Mouse (Mus musculus): ENCODE measurements around the gene Efcc1.
A peak's percentile ranks its signal among the peaks of the same experiment; 100 is the strongest.
"Not testable (repeated sequence)": the region's sequence is repeated elsewhere in the genome, so short reads cannot be mapped to it uniquely, and the experiment has no call there.

Efcc1 gene

DNA sequence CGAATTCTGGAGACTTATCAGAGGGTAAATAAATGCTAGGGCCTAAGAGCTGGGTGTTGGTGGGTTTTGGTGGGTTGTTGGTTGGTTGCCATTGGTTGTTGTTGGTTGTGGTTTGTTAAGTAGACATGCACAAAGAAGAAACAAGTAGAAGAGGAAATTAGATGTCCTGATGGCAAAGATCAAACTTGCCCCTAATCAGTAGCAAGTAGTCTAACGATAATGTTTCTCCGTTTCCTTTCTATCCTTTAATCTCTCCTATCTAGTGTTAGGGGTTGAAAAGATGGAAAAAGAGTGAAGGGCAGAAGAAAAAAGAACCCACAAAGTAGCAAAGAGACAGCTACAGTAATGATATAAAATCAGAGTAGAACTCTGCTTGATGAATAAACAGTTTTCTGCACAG lies 14.0 kb downstream of the Efcc1 start:
- no peak for DNase-seq

DNA sequence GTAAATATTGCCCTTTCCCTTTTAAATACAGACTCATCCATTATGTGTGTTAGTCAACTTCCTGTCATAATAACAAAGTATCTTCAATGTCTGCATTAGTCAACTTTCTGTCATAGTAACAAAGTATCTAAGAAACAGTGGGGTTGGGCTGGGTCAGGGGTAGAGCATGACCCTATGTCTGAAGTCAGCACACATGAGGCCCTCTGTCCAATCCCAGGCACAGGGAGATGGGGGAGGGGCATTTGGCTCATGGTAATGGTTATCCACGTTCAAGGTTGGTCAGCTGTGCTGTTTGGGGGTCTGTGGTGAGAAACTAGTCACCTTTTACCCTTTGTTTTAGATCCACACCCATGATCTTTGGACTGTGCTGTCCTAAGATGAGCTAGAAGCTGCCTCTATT lies 14.6 kb downstream of the Efcc1 start:
- no peak for DNase-seq

DNA sequence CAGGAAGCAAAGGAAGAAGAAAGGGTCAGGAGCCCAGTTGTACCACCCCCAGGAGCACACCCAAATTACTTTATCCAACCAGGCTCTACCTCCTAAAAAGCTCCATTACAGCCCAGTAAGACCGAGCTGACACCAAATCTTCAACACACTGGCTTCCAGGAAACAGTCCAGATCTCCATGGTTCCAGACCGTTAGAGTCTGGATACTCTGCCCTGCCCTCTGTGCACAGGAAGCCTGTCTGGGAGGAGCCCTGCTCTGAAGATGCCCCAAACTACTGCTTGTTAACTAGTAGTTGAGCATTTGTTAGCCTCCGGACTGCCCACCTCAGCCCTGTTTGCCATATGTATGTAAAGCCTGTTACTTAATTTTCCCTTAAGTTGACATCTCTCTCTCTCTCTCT lies 15.4 kb downstream of the Efcc1 start:
- no peak for DNase-seq

DNA sequence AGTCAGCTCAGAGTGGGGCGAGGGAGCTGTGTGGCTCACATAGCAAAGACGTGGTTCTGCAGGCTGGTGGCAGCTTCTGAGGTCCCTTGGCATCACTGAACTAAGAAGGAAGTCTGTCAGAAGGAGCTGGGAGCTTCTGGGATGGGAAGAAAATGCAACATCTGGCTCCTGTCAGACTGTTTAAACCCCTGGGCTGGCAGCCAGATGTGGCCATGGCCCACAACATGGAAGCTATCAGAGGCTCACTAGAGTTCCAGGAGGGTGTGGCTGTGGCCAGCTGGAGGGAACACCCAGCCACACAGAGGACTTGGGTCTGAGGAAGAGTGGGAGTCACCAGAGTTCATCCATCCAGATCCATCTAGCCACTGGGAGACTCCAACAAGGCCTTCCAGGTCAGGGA lies 16.2 kb downstream of the Efcc1 start:
- no peak for DNase-seq

DNA sequence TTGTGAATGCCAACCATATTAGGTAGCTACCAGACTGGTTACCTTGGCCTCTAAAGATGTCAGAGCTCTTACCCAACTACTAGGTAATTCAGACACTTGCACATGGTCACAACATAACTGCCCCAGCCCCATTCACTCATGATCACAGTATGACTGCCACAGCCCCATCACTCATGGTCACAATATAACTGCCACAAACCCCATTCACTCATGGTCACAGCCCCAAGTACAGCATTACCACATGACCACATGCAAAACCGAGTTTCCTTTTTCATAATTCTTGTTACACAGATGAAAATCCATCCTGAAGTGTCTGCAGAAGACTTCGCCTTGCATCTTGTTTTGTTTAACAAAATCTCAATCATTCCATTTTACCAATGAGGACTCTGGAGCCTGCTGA lies 17.4 kb downstream of the Efcc1 start:
- DNase-seq, result no peak

DNA sequence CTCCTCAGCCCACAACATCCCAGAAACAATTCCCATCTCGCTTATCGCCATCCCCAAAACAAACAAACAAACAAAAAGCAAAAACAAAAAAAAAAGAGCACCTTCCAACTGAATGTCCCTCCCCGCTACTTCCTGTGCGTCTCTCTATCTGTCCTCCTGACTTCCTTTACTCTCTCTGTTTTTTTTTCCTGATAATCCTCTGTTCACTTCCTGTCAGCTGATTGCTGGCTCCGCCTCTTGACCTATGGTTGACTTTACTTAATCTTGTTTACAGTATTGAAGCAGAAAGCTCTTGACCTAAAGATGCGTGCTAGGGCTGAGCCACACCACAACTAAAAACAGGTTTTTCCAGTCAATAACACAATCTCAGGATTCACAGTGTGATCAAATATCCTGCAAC lies 17.9 kb downstream of the Efcc1 start:
- DNase-seq, result no peak

DNA sequence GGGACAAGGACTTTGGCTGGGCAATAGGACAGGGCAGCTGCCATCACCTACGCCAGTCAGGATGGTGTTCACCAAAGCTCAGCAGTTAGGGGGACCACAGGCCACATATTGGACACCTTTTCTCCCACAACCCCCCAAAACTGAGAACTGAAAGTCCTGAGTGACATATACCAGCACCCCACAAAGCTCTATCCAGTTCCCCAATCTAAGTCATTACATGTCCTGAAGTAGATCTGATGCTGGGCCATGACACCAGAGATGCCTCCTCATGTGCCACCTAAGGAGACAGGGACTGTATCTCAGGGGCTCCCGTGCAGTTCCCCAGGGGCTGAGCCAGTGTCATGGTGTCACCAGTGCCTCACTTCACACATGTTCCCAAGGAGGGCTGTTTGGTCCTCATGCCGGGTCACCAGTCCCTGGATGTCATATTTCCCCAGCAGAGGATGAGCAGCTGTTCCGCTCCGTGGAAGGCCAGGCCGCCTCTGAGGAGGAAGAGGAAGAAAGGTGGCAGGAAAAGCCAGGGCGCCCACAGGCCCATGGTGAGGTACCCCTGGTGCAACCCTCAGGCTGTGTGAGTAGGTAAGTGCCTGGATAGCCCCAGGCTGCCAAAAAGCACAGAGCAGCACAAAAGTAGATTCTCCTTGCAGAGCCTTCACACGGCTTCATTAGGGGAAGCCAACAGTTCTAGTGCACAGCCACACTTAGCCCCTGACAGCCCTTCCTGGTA lies 19.7 kb downstream of the Efcc1 start:
- DNase-seq, result no peak

DNA sequence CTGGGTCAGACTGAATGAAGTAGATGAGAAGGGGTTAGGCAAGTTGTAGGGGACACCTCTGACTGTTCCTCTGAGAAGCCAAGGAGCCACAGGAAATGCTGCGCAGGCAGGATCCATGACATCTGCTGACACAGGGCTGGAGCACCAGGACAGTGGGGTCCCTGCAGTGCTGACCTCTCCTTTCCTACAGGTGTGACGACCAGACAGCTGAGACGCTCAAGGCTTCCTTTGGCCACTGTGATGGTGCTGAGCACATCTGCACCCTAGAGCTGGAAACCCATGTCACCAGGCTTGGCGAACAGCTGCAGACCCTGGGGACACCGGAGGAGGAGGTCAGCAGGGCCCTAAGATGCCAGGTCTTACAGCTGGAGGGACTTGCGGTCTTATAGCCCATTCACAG lies 20.9 kb downstream of the Efcc1 start:
- no peak for DNase-seq

DNA sequence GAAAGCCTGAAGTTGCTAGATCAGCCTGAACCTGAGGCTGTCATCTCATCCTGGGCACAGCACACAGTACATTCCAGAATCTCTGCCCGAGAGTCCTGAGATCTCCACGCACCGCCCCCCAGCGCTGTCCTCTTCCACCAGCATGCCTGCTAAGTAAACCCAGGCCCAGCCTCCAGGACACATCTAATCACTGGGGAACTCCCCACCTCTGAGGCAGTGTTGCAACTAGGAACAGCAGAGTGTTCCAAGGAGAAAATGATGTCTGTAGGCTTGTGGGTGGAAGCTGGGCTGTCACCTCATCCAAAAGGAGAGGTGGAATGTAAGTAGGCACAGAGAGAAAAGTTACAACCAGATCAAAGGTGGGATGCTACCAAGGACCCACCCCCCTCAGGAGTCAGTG lies 24.5 kb downstream of the Efcc1 start:
- DNase-seq, result no peak

DNA sequence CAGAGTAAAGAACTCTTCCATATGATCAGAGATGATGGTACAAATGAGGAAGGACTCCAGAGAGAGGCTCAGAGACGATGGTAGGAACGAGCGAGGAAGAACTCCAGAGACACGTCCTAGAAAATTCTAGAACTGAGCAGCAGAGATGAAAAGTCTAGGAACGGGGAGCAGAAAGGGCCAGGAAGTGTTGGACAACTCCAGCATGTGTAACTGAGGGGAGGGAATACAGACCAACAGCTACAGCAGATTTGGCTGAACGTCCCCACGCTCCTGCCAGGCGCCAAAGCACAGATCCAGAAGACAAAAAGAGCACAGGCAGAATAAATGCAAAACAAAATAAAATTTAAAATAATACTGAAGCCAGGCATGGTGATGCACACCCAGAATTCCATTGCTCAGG lies 26.2 kb downstream of the Efcc1 start:
- no peak for DNase-seq

DNA sequence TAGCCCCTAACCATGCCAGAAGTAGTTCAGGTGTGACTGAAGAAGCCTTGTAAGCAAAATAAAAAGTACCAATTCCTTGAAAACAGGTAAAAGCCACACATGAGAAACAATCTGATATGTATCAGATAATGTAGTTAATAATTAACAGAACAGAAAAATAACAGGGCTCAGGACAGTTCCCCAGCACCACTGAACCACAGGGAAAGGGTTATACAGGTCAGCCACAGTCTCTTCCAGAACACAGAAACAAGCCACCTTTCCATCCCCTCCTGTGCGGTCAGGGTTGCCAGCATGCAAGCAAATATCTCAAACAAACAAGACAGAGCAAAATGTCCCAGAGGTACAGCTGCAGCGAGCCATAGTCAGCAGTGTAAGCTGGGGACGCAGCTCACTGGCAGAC lies 28.7 kb downstream of the Efcc1 start:
- DNase-seq, result no peak

DNA sequence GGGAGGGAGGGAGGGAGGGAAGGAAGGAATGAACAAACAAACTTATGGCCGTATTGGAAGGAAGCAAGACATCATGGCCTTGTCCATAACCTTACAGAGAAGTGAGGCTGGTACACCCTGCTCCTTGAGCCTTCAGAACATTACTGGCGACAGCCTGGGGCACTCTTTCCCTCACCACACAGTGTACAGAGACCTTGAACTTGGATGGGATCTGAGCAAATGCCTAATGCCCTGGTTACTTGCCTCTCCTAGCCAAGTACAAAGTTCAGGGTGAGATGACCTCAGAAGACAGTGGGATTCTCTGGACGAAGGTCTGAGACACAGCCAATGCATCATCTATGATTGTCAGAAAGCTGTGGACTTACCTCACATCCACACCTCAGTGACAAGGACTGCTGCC lies 29.2 kb downstream of the Efcc1 start:
- no peak for DNase-seq

DNA sequence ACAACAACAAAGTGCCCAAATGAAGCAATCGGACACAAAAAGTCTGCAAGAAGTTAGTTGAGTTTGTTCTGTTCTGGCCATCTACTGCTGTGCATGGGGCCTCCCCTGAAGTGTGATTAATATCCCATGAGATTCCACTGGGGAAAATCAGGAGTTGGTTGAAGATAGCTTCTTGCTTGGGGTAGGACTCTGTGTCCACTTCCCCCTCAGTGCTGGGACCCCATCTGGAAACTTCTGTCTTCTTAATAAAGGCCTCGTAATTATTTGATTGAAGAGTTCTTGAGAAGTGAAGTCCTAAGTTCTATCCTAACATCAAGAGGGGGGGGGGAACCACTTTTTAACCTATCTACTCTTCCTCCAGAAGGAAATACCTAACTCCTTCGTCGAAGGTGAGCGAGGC lies 31.5 kb downstream of the Efcc1 start:
- DNase-seq, result no peak

DNA sequence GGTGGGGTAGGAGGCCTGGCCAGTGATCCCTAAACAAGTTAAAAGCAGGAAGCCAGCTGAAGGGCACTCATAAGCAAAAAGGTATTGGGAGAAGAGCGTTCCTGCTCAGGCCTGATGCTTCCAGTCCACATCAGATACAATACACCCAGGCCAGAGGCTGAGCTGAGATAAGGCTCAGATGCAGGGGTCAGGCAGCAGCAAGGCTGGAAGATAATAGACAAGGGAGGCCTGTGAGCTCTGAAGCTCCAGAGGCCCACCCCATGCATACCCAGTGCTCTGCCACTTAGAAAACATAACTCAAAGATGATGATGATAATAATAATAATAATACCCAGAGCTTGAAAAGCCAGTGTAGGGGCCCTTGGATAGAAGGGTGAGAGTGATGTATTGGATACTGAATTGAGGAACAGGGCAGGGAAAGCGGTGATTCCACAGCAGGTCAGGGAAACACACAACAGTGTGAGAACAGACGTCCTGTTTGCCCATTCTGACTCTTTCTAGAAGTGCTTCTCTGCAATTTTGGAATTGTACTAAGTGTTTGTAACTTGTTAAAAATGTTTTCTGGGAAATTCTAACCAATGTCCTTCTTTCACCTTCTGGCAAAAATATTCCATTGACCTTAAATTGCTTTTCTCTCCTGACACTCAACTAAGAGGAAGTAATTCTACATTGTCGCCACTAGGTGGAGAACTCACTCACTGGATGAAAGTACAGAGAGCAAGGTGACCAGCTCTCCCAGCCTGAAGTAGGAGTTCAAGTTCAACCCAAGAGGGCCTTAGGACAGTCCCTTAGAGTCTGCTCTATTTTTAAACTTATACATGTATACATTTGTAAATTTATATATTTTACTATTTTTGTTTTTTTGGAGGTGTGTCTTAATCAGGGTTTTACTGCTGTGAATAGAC lies 33.0 kb downstream of the Efcc1 start:
- peak; percentile 39 to 65 for DNase-seq

DNA sequence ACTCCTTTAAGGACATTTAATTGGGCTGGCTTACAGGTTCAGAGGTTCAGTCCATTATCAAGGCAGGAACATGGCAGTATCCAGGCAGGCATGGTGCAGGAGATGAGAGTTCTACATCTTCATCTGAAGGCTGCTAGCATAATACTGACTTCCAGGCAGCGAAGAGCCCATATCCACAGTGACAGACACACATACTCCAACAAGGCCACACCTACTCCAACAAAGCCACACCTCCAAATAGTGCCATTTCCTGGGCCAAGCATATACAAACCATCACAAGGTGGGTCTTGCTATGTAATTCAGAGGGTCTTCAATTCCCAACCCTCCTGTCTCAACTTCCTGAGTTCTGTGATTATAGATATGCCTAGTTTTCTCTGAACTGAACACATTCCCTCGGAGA lies 33.6 kb downstream of the Efcc1 start:
- not testable (repeated sequence) for DNase-seq

DNA sequence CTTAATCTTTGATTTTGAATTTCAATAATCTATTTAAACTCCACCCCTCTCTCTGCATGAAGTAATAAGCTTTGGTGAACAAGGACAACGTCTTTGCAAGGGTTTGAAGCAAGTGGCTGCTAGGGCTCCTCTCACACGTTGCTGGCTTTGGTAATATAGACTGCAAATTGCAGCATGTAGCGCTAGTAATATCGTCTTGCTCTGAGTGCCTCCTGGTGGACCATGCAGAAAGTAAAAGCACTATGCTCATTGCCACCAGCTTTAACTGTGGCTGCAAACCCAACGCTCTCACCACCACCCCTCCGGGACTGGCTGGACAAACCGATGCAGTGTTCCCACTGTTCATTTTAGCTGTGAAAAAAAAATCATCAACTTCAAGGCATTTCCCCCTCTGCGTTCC lies 40.0 kb downstream of the Efcc1 start:
- no peak for DNase-seq

DNA sequence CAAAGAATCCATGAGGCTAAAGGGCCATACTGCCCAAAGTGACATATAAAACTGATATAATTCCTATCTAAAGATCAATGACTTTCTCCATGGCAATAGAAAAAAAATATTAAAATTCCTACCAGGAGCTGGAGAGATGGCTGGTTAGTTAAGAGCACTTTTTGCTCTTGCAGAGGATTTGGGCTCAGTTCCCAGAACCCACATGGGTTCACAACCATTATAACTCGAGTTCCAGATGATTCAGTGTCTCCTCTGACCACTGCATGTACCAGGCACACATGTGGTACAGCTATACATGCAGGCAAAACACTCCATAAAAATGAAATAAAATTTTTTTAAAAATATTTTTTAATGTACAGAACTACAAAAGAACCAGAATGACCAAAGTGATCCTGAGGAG lies 43.8 kb downstream of the Efcc1 start:
- DNase-seq, result no peak

DNA sequence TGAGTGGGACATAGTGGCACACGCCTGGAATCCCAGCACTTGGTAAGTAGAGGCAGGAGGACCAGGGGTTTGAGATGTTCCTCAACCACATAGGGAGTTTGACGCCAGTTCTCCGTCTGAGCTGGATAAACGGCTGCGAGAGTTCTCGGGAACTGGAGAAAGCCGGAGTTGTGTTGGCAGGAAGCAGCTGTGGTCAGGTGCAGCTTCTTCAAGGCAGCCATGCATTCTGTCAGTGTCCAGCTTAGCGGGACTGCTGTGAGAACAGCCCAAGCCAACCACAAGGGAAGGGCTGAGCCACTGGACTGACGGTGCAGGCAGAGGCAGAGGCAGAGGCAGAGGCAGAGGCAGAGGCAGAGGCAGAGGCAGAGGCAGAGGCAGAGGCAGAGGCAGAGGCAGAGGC lies 44.2 kb downstream of the Efcc1 start:
- DNase-seq, result no peak

DNA sequence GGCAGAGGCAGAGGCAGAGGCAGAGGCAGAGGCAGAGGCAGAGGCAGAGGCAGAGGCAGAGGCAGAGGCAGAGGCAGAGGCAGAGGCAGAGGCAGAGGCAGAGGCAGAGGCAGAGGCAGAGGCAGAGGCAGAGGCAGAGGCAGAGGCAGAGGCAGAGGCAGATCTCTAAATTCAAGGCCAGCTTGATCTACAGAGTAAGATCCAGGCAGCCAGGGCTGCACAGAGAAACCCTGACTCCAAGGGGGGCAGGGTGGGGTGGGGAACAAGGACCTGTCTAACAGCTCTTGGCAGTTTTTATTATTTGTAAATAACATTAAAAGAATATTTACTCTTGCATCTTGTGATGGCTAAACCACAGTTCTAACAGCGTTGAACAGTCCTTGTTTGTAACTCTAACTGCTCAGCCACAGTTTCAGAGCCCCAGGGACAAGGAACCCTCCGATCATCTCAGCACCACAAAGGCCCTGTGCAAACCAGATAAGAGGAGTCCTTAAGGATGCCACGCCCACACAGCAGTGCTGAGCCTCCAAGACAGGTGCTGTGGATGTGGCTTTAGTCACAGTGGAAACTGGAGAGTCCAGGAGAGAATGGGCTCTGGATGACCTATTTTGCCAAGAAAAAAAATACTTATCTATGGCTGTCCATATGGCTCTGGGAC lies 45.0 kb downstream of the Efcc1 start:
- no peak for DNase-seq

DNA sequence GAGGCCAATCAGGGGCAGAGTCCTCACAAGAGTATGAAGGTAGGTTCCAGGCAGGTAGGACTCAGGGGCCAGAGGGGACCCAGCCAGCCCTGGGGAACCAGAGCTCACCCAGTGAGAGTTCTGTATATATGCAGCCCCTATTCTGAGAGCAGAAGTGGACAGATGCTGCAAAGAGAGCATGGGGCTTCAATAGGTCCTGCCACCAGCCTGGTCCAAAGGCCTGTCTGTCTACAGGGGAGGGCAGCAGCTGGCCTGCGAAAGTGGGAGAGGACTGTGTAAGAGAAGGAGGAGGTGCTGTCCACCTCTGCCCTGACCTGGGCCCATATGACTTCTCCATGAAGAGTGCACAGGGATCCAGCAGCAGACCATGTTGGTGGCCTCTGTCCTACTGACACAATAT lies 46.0 kb downstream of the Efcc1 start:
- no peak for DNase-seq

DNA sequence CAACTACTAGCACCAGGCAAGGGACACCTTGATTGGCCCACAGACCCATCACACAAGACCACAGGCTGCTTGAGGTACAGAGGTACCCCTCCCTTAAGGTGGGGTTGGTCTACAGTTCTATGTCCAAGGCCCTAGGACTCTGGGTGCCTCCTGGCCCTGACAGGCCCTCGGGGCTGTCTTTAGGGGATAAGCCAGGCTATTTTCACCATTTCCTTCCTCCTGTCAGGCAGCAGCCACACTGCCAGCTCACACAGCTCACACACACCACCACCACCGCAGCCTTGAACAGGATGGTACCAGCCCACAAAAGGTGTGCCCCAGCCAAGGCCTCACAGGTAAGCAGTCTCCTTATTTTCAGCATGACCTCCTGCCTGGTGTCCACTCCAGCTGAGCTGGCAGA lies 47.2 kb downstream of the Efcc1 start, which contains the start of gene Gp9:
Gp9 (plus strand) TSS at position 231 of the 400 bp plus-strand sequence.
- no peak for DNase-seq

DNA sequence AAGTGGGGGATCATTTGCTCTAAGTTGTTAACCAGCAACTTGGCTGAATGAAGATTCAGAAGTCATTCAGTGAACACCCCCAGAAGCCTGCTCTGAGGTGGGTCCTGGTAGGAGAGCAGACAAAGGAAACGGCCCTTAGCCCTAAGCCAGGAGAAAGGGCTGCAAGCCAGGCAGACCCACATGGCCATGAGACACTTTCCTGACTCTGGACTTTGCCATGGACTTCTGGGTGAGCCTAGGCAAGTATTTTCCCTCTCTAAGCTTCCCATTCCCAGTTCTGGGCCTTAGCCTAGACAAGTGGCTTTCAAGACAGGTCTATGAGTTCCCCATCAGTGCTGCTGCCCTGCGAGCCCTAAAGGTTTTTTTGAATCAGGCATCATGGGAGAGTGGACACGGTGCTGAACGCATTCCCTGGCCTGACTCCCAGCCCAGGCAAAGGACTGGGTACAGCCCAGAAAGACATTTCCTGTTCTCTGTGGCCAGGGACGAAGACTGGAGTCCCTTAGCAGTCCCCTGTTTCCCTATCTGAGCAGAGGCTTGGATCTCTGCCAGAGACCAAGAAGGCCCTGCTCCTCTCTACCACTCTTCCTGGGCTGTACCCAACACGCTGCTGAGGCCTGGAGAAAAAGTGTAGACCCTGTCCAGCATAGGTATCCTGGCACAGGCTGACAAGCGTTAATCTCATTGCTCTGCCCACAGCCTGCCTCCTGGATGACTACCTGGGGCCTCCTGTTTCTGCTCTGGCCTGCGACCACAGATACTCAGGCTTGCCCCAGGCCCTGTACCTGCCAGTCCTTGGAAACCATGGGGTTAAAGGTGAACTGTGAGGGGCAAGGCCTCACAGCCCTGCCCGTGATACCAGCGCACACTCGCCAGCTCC lies 47.9 kb downstream of the Efcc1 start:
- DNase-seq, result no peak

Data from cerebellum, postnatal 10 days (tissue).